ENCODE assay signal across 13 mouse cellular contexts in genomic region chr10:25999291-25999930, GRCm38 (mm10).
DNase-seq lines count a peak whose midpoint lies in the region; ATAC-seq and TF ChIP-seq lines count a peak whose summit lies in the region.
"Had no signal": no experiment of that assay in that cellular context is flagged by ENCODE, and none has a peak within 500 bp of the region (broad histone marks: within the 10 kb centered on the region; RNA-seq: fewer than 3 reads in every experiment).

No protein-coding gene starts in this region.

- peak; percentile 6 to 13 for DNase-seq in heart, postnatal 10 days
- no peak for DNase-seq in testis, postnatal 10 days (ENCODE audit: low spot score)
- DNase-seq in layer of hippocampus, adult 18-20 months (ENCODE audit: low spot score in 2 of 2): peak; percentile 32 to 62
- DNase-seq in yolk sac, embryonic 10.5 days (ENCODE audit: low spot score): no peak
- no peak for DNase-seq in urinary bladder, postnatal 14 days (ENCODE audit: low spot score)
- DNase-seq: gastrocnemius, postnatal 14 days; kidney, adult 18-20 months; thymus, adult 18-20 months had no signal

- 75% methylated on average over 5 of the region's 5 CpGs for WGBS in heart, embryonic 12.5 days

- no peak overlapping the region for H3K27ac ChIP-seq in heart, embryonic 12.5 days (ENCODE audit: poor library complexity, severe bottlenecking)
- H3K27ac ChIP-seq in testis, adult 2 months (ENCODE audit: control insufficient read depth, insufficient read depth, low read depth, low read length): no peak overlapping the region
- H3K27ac ChIP-seq: embryonic facial prominence, embryonic 13.5 days; forebrain, embryonic 13.5 days; liver, embryonic 14.5 days had no signal

- ATAC-seq in heart, embryonic 12.5 days (ENCODE audit: insufficient number of reproducible peaks, low FRiP score): no peak
- ATAC-seq: forebrain, embryonic 13.5 days had no signal

- no peaks in the 10 kb centered on the region for H3K4me1 ChIP-seq in heart, embryonic 12.5 days (replicated peaks)
- H3K4me1 ChIP-seq in testis, adult 2 months (ENCODE audit: control insufficient read depth, insufficient read depth, low read length): no peaks in the 10 kb centered on the region
- H3K4me1 ChIP-seq: embryonic facial prominence, embryonic 13.5 days; forebrain, embryonic 13.5 days had no signal

- TF ChIP-seq POLR2A in testis, adult 2 months (IDR thresholded peaks at IDR 0.05; ENCODE audit: control insufficient read depth, low read depth, low read length): no peak

- H3K27me3 ChIP-seq in heart, embryonic 12.5 days (replicated peaks): no peaks in the 10 kb centered on the region
- no peaks in the 10 kb centered on the region for H3K27me3 ChIP-seq in testis, adult 2 months (ENCODE audit: control insufficient read depth, insufficient read depth, low read length)
- H3K27me3 ChIP-seq: embryonic facial prominence, embryonic 13.5 days; forebrain, embryonic 13.5 days had no signal

- no peaks in the 10 kb centered on the region for H3K9me3 ChIP-seq in heart, embryonic 12.5 days (replicated peaks)
- H3K9me3 ChIP-seq: embryonic facial prominence, embryonic 13.5 days; forebrain, embryonic 13.5 days had no signal

- no peak overlapping the region for H3K4me2 ChIP-seq in heart, embryonic 12.5 days
- H3K4me2 ChIP-seq: embryonic facial prominence, embryonic 13.5 days; forebrain, embryonic 13.5 days had no signal

- TF ChIP-seq CTCF in testis, adult 2 months (IDR thresholded peaks at IDR 0.05; ENCODE audit: control insufficient read depth, insufficient read depth, insufficient replicate concordance, low read depth, low read length): no peak

- intact Hi-C loops in heart, postnatal 10 days (cut with DNase I): no loop called here

- H3K4me3 ChIP-seq in heart, embryonic 12.5 days: no peak overlapping the region
- H3K4me3 ChIP-seq in testis, adult 2 months (ENCODE audit: control insufficient read depth, low read depth, low read length): peak overlapping the region; percentile 39; the same call in 1 of the 2 replicates
- H3K4me3 ChIP-seq: embryonic facial prominence, embryonic 13.5 days; forebrain, embryonic 13.5 days had no signal

- H3K9ac ChIP-seq in heart, embryonic 12.5 days: no peak overlapping the region
- H3K9ac ChIP-seq: embryonic facial prominence, embryonic 13.5 days; forebrain, embryonic 13.5 days; liver, embryonic 14.5 days had no signal

- no peaks in the 10 kb centered on the region for H3K36me3 ChIP-seq in heart, embryonic 12.5 days
- no peaks in the 10 kb centered on the region for H3K36me3 ChIP-seq in testis, adult 2 months (ENCODE audit: control insufficient read depth, insufficient read depth, low read length)
- H3K36me3 ChIP-seq: embryonic facial prominence, embryonic 13.5 days had no signal

Comparison
In these comparisons a context has a peak if more than half of its experiments do, and no peak if none do; other contexts are left out.
1. DNase-seq: peak in heart, postnatal 10 days (2 of 2) and layer of hippocampus, adult 18-20 months (2 of 2); none in testis, postnatal 10 days (single experiment), yolk sac, embryonic 10.5 days (single experiment) and urinary bladder, postnatal 14 days (single experiment).